Mouse (Mus musculus): ENCODE data around the gene Edc4. TPM values are rescaled to one million over a fixed set of nuclear protein-coding genes. Genes with fewer than 3 reads are reported as not detected.

Edc4 gene
- polyA plus RNA-seq, 1 experiment = 45.2 TPM

DNA sequence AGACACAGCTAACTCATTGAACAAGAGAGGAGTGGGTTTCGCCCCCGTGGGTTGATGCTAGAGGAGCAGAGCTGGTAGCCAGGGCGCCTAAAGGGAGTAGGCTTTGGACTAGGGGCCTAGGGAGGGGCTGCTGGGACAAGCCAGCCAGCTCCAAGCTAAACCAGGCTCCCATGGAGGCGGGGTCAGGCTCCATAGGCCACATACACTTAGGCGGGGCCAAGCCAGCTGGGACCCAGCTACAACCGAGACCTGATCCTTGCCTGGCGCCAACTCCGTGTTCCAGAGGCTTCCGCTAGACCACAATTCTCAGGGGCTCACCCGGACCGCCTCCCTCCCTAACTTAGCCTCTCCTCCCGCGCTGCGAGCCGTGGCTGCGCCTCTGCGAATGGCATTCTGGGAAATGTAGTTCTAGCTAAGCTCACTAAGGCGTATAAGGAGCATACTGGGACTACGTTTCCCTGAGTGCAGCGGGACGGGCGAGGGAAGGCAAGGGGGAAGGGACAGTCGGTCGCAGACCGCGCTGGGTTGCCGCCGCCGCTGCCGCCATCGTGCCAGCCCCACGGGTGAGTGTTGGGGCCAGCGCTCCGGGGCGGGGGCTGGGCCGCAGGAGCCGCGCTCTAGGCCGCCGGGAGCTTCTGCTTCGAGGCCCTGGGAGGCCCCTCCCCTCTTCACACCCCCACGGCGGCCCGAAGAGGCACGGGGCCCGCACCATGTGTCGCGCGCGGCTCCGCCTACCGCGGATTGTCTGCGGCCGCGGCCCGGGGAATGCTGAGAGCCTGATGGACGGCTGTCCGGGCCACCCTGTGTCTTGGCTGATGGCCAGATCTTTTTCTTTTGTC is 20.3 kb upstream of the Edc4 start, which contains the start of gene Nutf2:
Nutf2 (plus strand) TSS at position 438 of the 839 bp plus-strand sequence.
- peak within 1 kb of the TSS; percentile 71 for H3K27ac ChIP-seq (ENCODE audit: insufficient read depth, low read length)
- H3K4me1 ChIP-seq (ENCODE audit: control insufficient read depth, insufficient read depth, low read length) = peaks cover 3% of the 10 kb centered on the region
- peaks cover 19% of the 10 kb centered on the region for H3K36me3 ChIP-seq (ENCODE audit: control insufficient read depth, insufficient read depth, low read length, poor library complexity, severe bottlenecking)
- H3K4me3 ChIP-seq (ENCODE audit: low read depth, low read length) = peak within 1 kb of the TSS; percentile 88
- H3K27me3 ChIP-seq (ENCODE audit: control insufficient read depth, insufficient read depth, low read length, poor library complexity, severe bottlenecking) = no peaks in the 10 kb centered on the region
- H3K9me3 ChIP-seq (replicated peaks; ENCODE audit: control insufficient read depth, insufficient read depth, low read length, poor library complexity, severe bottlenecking) = no peaks in the 10 kb centered on the region
- TF ChIP-seq EP300 (IDR thresholded peaks at IDR 0.05; ENCODE audit: insufficient read depth, low read depth, low read length) (peak; percentile 38; the same call in 1 of the 2 replicates), POLR2A (IDR thresholded peaks at IDR 0.05; ENCODE audit: insufficient read depth, low read length) (peak; percentile 75), CTCF (IDR thresholded peaks at IDR 0.05; ENCODE audit: low read depth, low read length) (no peak)
- H3K9ac ChIP-seq (ENCODE audit: low read depth, poor library complexity, severe bottlenecking) = peak within 1 kb of the TSS; percentile 91

DNA sequence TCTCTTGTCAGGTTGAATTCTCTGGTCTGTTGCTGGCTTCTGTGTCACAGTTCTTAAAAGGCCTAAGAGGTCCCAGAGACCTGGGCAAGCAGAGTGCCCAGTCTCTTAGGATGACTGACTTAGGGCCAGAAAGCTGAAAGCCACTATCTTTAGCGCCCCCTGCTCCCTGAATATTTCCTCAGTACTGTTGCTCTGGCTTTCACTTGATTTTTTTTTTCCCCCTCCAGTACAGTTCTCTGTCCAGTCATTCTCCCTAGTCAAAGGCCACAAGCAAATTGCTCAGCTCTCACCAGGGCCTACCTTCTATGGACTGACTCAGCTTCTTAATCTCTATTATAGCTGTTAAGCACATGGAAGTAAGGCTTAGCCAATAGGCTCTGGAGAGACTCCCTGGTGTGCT is 18.7 kb upstream of the Edc4 start:
- no peaks in the 10 kb centered on the region for H3K9me3 ChIP-seq (replicated peaks; ENCODE audit: control insufficient read depth, insufficient read depth, low read length, poor library complexity, severe bottlenecking)
- peak; percentile 2 for TF ChIP-seq CTCF (IDR thresholded peaks at IDR 0.05; ENCODE audit: low read depth, low read length)
- no peak for TF ChIP-seq EP300 (IDR thresholded peaks at IDR 0.05; ENCODE audit: insufficient read depth, low read depth, low read length)
- H3K4me1 ChIP-seq (ENCODE audit: control insufficient read depth, insufficient read depth, low read length) = peaks cover 3% of the 10 kb centered on the region
- peak overlapping the region; percentile 91 for H3K9ac ChIP-seq (ENCODE audit: low read depth, poor library complexity, severe bottlenecking)
- H3K27me3 ChIP-seq (ENCODE audit: control insufficient read depth, insufficient read depth, low read length, poor library complexity, severe bottlenecking) = no peaks in the 10 kb centered on the region
- peak overlapping the region; percentile 88 for H3K4me3 ChIP-seq (ENCODE audit: low read depth, low read length)
- H3K36me3 ChIP-seq (ENCODE audit: control insufficient read depth, insufficient read depth, low read length, poor library complexity, severe bottlenecking) = peaks cover 34% of the 10 kb centered on the region
- H3K27ac ChIP-seq (ENCODE audit: insufficient read depth, low read length) = no peak overlapping the region

DNA sequence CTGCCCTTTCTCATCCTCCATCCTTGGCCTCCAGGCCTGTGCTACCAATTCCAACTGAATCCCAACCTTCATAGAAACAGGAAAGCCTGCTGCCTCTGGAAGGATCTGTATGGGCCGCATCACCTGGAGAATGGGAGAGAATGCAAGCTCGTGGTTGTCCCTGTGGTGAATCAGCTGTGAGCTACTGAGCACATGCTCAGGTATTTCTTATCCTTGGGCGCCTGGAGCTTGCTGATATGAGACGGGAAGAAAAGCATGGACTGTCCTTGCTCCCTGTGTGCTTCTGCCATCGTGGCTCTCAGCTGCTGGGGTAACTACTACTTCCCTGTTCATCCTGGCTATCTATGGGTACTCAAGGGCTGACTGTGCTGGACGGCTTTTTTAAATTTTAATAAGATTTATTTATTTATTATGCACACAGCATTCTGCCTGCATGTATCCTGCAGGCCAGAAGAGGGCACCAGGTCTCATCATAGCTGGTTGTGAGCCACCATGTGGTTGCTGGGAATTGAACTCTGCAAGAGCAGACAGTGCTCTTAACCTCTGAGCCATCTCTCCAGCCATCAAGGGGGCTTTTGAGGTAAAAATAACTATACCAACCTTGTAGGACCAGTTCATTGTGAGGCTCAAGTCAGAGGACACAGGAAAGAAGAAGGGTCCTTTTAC is 14.2 kb upstream of the Edc4 start:
- no peaks in the 10 kb centered on the region for H3K27me3 ChIP-seq (ENCODE audit: control insufficient read depth, insufficient read depth, low read length, poor library complexity, severe bottlenecking)

DNA sequence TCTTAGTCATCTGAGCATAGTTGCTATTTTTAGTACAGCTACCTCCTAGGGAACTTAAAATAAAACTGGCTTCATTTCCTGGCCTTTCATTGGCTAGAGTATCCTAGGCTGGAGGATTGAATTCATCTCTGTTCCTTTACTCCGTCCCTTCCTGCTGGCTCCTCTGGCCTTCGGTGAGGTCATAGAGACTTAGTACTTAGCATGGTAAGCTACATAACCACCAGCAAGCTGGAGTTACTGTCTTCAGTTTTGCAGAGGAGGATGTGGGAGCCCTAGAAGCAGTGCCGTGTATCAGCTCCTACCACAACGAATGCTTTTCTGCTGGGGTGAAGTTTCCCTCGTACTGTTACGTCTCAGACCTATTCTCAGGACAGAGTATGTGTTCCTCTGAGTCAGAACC is 6.4 kb upstream of the Edc4 start:
- no peak overlapping the region for H3K9ac ChIP-seq (ENCODE audit: low read depth, poor library complexity, severe bottlenecking)
- peaks cover 92% of the 10 kb centered on the region for H3K36me3 ChIP-seq (ENCODE audit: control insufficient read depth, insufficient read depth, low read length, poor library complexity, severe bottlenecking)
- H3K4me3 ChIP-seq (ENCODE audit: low read depth, low read length) = no peak overlapping the region
- no peak overlapping the region for H3K27ac ChIP-seq (ENCODE audit: insufficient read depth, low read length)
- H3K4me1 ChIP-seq (ENCODE audit: control insufficient read depth, insufficient read depth, low read length) = no peaks in the 10 kb centered on the region
- H3K27me3 ChIP-seq (ENCODE audit: control insufficient read depth, insufficient read depth, low read length, poor library complexity, severe bottlenecking) = no peaks in the 10 kb centered on the region
- no peak for TF ChIP-seq CTCF (IDR thresholded peaks at IDR 0.05; ENCODE audit: low read depth, low read length)
- TF ChIP-seq POLR2A (IDR thresholded peaks at IDR 0.05; ENCODE audit: insufficient read depth, low read length) = no peak
- TF ChIP-seq EP300 (IDR thresholded peaks at IDR 0.05; ENCODE audit: insufficient read depth, low read depth, low read length) = no peak
- H3K9me3 ChIP-seq (replicated peaks; ENCODE audit: control insufficient read depth, insufficient read depth, low read length, poor library complexity, severe bottlenecking) = no peaks in the 10 kb centered on the region

More for the DNA sequence above, 14.2 kb upstream of the Edc4 start:
- H3K9ac ChIP-seq (ENCODE audit: low read depth, poor library complexity, severe bottlenecking) = no peak overlapping the region; the same call in 1 of the 2 replicates
- TF ChIP-seq CTCF (IDR thresholded peaks at IDR 0.05; ENCODE audit: low read depth, low read length) = peak; percentile 47
- TF ChIP-seq POLR2A (IDR thresholded peaks at IDR 0.05; ENCODE audit: insufficient read depth, low read length) = no peak
- TF ChIP-seq EP300 (IDR thresholded peaks at IDR 0.05; ENCODE audit: insufficient read depth, low read depth, low read length) = no peak
- peaks cover 2% of the 10 kb centered on the region for H3K4me1 ChIP-seq (ENCODE audit: control insufficient read depth, insufficient read depth, low read length)
- H3K4me3 ChIP-seq (ENCODE audit: low read depth, low read length) = no peak overlapping the region
- H3K9me3 ChIP-seq (replicated peaks; ENCODE audit: control insufficient read depth, insufficient read depth, low read length, poor library complexity, severe bottlenecking) = no peaks in the 10 kb centered on the region
- H3K36me3 ChIP-seq (ENCODE audit: control insufficient read depth, insufficient read depth, low read length, poor library complexity, severe bottlenecking) = peaks cover 71% of the 10 kb centered on the region
- H3K27ac ChIP-seq (ENCODE audit: insufficient read depth, low read length) = peak overlapping the region; percentile 51

DNA sequence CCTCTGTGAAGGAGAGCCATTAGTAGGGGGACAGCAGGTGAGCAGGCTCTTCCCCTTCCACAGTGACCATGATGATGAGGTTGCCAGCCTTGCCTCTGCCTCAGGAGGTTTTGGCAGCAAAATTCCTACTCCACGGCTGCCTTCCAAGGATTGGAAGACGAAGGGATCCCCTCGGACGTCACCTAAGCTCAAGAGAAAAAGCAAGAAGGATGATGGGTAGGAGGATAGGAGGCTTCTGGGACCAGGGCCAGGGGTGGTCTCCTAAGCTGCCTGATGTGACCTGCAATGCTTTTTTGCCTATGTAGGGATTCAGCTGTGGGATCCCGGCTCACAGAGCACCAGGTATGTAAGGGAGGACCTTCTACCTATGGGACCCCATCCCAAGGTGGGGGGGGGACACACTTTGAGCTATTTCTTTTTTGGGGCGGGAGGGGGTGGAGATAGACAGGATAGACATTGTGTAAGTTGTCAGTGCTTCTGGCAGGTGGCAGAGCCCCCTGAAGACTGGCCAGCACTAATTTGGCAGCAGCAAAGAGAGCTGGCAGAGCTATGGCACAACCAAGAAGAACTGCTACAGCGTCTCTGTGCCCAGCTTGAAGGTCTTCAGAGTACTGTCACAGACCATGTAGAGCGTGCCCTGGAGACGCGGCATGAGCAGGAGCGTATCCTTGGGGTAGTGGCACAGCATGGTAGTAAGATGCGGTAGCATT is 9.2 kb downstream of the Edc4 start:
- TF ChIP-seq CTCF (IDR thresholded peaks at IDR 0.05; ENCODE audit: low read depth, low read length) (no peak), EP300 (IDR thresholded peaks at IDR 0.05; ENCODE audit: insufficient read depth, low read depth, low read length) (no peak), POLR2A (IDR thresholded peaks at IDR 0.05; ENCODE audit: insufficient read depth, low read length) (no peak)
- Histone ChIP-seq H3K9me3 (replicated peaks; ENCODE audit: control insufficient read depth, insufficient read depth, low read length, poor library complexity, severe bottlenecking) (no peaks in the 10 kb centered on the region), H3K9ac (ENCODE audit: low read depth, poor library complexity, severe bottlenecking) (no peak overlapping the region), H3K4me1 (ENCODE audit: control insufficient read depth, insufficient read depth, low read length) (no peaks in the 10 kb centered on the region), H3K4me3 (ENCODE audit: low read depth, low read length) (no peak overlapping the region), H3K27ac (ENCODE audit: insufficient read depth, low read length) (no peak overlapping the region), H3K27me3 (ENCODE audit: control insufficient read depth, insufficient read depth, low read length, poor library complexity, severe bottlenecking) (no peaks in the 10 kb centered on the region), H3K36me3 (ENCODE audit: control insufficient read depth, insufficient read depth, low read length, poor library complexity, severe bottlenecking) (peaks cover 62% of the 10 kb centered on the region)
